Mouse (Mus musculus) cerebellum, adult 2 months (tissue): Measurements from ENCODE around the gene Ier5.

Experiments
- CTCF ChIP-seq: fragments of 200-500 bp; IDR thresholded peaks from 2 replicates; pipeline ENCODE4 v1.5.1; 2011; ENCODE audit warnings: low read depth, mild to moderate bottlenecking, control low read depth, low read length, moderate library complexity, borderline replicate concordance; ENCODE audit not compliant: insufficient read depth
- POLR2A ChIP-seq: fragments of 200-500 bp; IDR thresholded peaks from 2 replicates; pipeline ENCODE4 v1.6.1; 2011; ENCODE audit warnings: low read length, control low read depth, borderline replicate concordance; ENCODE audit not compliant: insufficient read depth

GRCm38 (mm10) chr1:155103991-155104390 lies 4.6 kb upstream of the Ier5 start:
- no peak for TF ChIP-seq POLR2A
- no peak for TF ChIP-seq CTCF
